Mouse (Mus musculus) thymus, adult 2 months (tissue): ENCODE data around the gene F2r.

Experiments
- CTCF ChIP-seq: fragments of 200-500 bp; IDR thresholded peaks from 2 replicates; pipeline ENCODE4 v1.5.1; 2012; ENCODE audit warnings: mild to moderate bottlenecking, control low read depth, low read length, moderate library complexity, borderline replicate concordance; ENCODE audit not compliant: control insufficient read depth, poor library complexity, insufficient read depth; ENCODE audit errors: extremely low read depth
- POLR2A ChIP-seq: fragments of 200-500 bp; IDR thresholded peaks from 2 replicates; pipeline ENCODE4 v1.6.1; 2012; ENCODE audit warnings: mild to moderate bottlenecking, low read length, control low read depth, moderate library complexity; ENCODE audit not compliant: control insufficient read depth, poor library complexity, insufficient read depth; ENCODE audit errors: extremely low read depth

DNA sequence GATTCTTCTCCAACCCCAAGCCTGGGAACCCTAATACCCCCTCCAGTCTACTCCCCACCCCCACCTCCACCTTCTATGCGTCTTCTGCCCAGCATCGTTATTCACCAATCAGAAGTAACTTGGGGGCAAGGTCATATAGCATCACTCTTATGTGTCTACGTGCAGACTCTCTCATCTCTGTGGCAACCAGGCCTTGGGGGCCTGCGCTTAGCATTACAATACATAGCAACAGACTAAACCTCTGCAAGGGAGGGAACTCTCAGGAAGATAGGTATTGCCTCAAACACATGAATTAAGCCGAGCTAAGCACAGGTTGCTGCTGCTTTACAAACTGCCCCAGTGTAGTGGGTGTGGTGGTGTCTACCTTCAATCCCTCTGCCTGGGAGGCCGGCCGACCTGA lies 21.6 kb downstream of the F2r start:
- TF ChIP-seq CTCF (no peak), POLR2A (no peak)
